Mouse (Mus musculus) ES-Bruce4 (cell line): Measurements from ENCODE around the gene Tada2a.

Experiments
- CTCF ChIP-seq: IDR thresholded peaks from one replicate; pipeline ENCODE4 v1.8.1; 2011; ENCODE audit warnings: low read depth, low read length
- POLR2A ChIP-seq: IDR thresholded peaks from one replicate; pipeline ENCODE4 v1.8.1; 2011; ENCODE audit warnings: low read length; ENCODE audit not compliant: insufficient read depth

DNA sequence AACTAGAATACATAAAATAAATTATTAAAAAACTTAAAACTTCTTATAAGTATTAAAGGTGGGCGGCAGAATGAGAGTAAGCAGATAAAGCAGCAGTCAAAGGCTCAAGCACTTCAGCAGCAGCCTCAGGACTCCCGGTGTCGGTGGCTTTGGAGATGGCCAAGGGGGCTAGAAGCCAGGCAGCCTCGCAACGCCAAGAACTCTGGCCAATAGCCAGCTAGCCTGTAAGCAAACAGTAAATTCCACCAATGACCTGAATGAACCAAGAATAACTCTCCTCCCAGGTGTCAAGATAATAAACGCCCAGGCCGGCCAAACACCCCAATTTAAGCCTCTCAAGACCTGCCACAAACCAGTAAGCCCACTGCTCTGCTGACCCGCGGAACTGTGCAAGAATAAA lies 13.8 kb downstream of the Tada2a start:
- no peak for TF ChIP-seq POLR2A
- TF ChIP-seq CTCF = no peak
